Mouse (Mus musculus) left cerebral cortex, postnatal 10 days (tissue): Measurements from ENCODE around the gene Ppp1r9a. TPM values are rescaled to one million over a fixed set of nuclear protein-coding genes. Genes with fewer than 3 reads are reported as not detected.

Source experiments
- DNase-seq, 2 experiments: peaks; one replicate each; pipeline ENCODE4 v3.0.0; 2021 to 2022; ENCODE audit warnings: low spot score in 2 of 2, mixed read lengths in 1 of 2; ENCODE audit errors: extremely low spot score in 1 of 2
- intact Hi-C: fragments of 180-260 bp; cut with DNase I; formaldehyde crosslinking; loops from one replicate; pipeline ENCODE4 v1.15.1; 2025
- total RNA-seq, 2 experiments: library from RNA; stranded (reverse); gene quantifications; 2 replicates each; pipeline ENCODE4 v1.2.3; 2021

The Ppp1r9a gene
- total RNA-seq, 2 experiments from 2014 or later, result 123 to 128 TPM

GRCm38 (mm10) chr6:5119181-5119910 lies 216.6 kb downstream of the Ppp1r9a start:
- DNase-seq, result no peak
- intact Hi-C loops, result loop anchor here (10.0 kb wide), 2 partner anchors 565 to 705 kb away; no protein-coding TSS in a partner anchor

- intact Hi-C loops, result no loop called here
- no peak for DNase-seq
These were observed 217.5 kb downstream of the Ppp1r9a start for GRCm38 (mm10) chr6:5120229-5120628.

GRCm38 (mm10) chr6:5129364-5130093 lies 226.8 kb downstream of the Ppp1r9a start:
- intact Hi-C loops, result no loop called here
- no peak for DNase-seq

GRCm38 (mm10) chr6:5134986-5135385 lies 232.3 kb downstream of the Ppp1r9a start:
- no peak for DNase-seq
- intact Hi-C loops, result no loop called here

GRCm38 (mm10) chr6:5136046-5136445 lies 233.3 kb downstream of the Ppp1r9a start:
- intact Hi-C loops, result no loop called here
- DNase-seq, result no peak

GRCm38 (mm10) chr6:5138875-5139631 lies 236.3 kb downstream of the Ppp1r9a start:
- intact Hi-C loops, result no loop called here
- no peak for DNase-seq

GRCm38 (mm10) chr6:5139666-5140065 lies 236.9 kb downstream of the Ppp1r9a start:
- intact Hi-C loops, result no loop called here
- no peak for DNase-seq

- intact Hi-C loops, result no loop called here
- no peak for DNase-seq
These were observed 244.9 kb downstream of the Ppp1r9a start for GRCm38 (mm10) chr6:5147488-5148142.

- DNase-seq, result no peak
- intact Hi-C loops, result no loop called here
These were observed 247.2 kb downstream of the Ppp1r9a start for GRCm38 (mm10) chr6:5149941-5150340.

- DNase-seq, result no peak
- intact Hi-C loops, result no loop called here
These were observed 248.5 kb downstream of the Ppp1r9a start for GRCm38 (mm10) chr6:5151171-5151570.

GRCm38 (mm10) chr6:5152185-5152584 lies 249.5 kb downstream of the Ppp1r9a start:
- no peak for DNase-seq
- intact Hi-C loops, result no loop called here

GRCm38 (mm10) chr6:5154786-5155185 lies 252.1 kb downstream of the Ppp1r9a start:
- no peak for DNase-seq
- intact Hi-C loops, result no loop called here

- intact Hi-C loops, result no loop called here
- no peak for DNase-seq
These were observed 252.7 kb downstream of the Ppp1r9a start for GRCm38 (mm10) chr6:5155313-5155927.

GRCm38 (mm10) chr6:5156541-5157425 lies 254.1 kb downstream of the Ppp1r9a start:
- intact Hi-C loops, result no loop called here

GRCm38 (mm10) chr6:5159385-5159791 lies 256.7 kb downstream of the Ppp1r9a start:
- intact Hi-C loops, result no loop called here

More at GRCm38 (mm10) chr6:5156541-5157425, 254.1 kb downstream of the Ppp1r9a start:
- DNase-seq, result no peak

GRCm38 (mm10) chr6:5162052-5162451 lies 259.3 kb downstream of the Ppp1r9a start:
- DNase-seq, result no peak
- intact Hi-C loops, result no loop called here

More at GRCm38 (mm10) chr6:5159385-5159791, 256.7 kb downstream of the Ppp1r9a start:
- no peak for DNase-seq

GRCm38 (mm10) chr6:5163507-5164144 lies 260.9 kb downstream of the Ppp1r9a start:
- intact Hi-C loops, result no loop called here

More at GRCm38 (mm10) chr6:5163507-5164144, 260.9 kb downstream of the Ppp1r9a start:
- no peak for DNase-seq
